Mouse (Mus musculus): ENCODE results near the gene Dgcr6.

- TF ChIP-seq POLR2A (IDR thresholded peaks at IDR 0.05; ENCODE audit: extremely low read depth, insufficient read depth, low read length) (no peak), CTCF (IDR thresholded peaks at IDR 0.05; ENCODE audit: low read depth, low read length) (no peak)
These were observed 29.7 kb upstream of the Dgcr6 start for GRCm38 (mm10) chr16:18022780-18023557.
